Mouse (Mus musculus) forebrain, embryonic 11.5 days (tissue): Measurements from ENCODE around the gene Spen. TPM values are rescaled to one million over a fixed set of nuclear protein-coding genes. Genes with fewer than 3 reads are reported as not detected.

Source experiments
- ATAC-seq: fragments of 200-750 bp; cut with Nextera tagmentation; replicated peaks from 2 replicates; pipeline ENCODE4 v1.8.0; 2017; ENCODE audit warnings: moderate TSS enrichment; ENCODE audit not compliant: low FRiP score
- DNase-seq: peaks from one replicate; pipeline ENCODE4 v3.0.0-alpha.2; 2017; ENCODE audit warnings: low spot score
- H3K27ac ChIP-seq: fragments of 300-500 bp; sonication (generic); 2 replicates; pipeline ENCODE4 v1.5.1; 2014; ENCODE audit warnings: low read depth, low read length
- H3K27me3 ChIP-seq: fragments of 300-500 bp; sonication (generic); 2 replicates; pipeline ENCODE4 v1.6.1; 2014; ENCODE audit warnings: mild to moderate bottlenecking, low read length, mixed read lengths; ENCODE audit not compliant: control insufficient read depth, insufficient read depth
- H3K36me3 ChIP-seq: fragments of 300-500 bp; sonication (generic); 2 replicates; pipeline ENCODE4 v1.6.1; 2014; ENCODE audit warnings: mild to moderate bottlenecking, low read length, moderate library complexity, mixed read lengths; ENCODE audit not compliant: control insufficient read depth, insufficient read depth
- H3K4me1 ChIP-seq: fragments of 300-500 bp; sonication (generic); replicated peaks from 2 replicates; pipeline ENCODE4 v1.6.1; 2014; ENCODE audit warnings: low read length, mixed read lengths; ENCODE audit not compliant: control insufficient read depth, insufficient read depth
- H3K4me2 ChIP-seq: fragments of 300-500 bp; sonication (generic); 2 replicates; pipeline ENCODE4 v1.6.1; 2014; ENCODE audit warnings: low read depth, mild to moderate bottlenecking, low read length, moderate library complexity, mixed read lengths; ENCODE audit not compliant: severe bottlenecking
- H3K4me3 ChIP-seq: fragments of 300-500 bp; sonication (generic); 2 replicates; pipeline ENCODE4 v1.5.1; 2014; ENCODE audit warnings: low read depth, low read length
- H3K9ac ChIP-seq: fragments of 300-500 bp; sonication (generic); 2 replicates; pipeline ENCODE4 v1.6.1; 2014; ENCODE audit warnings: low read length
- H3K9me3 ChIP-seq: fragments of 300-500 bp; sonication (generic); 2 replicates; pipeline ENCODE4 v1.6.1; 2016; ENCODE audit warnings: low read length, mixed read lengths; ENCODE audit not compliant: control insufficient read depth
- WGBS: fragments of 180-500 bp; shearing (Covaris S2); extraction: QIAGEN DNeasy Blood & Tissue Kit; methylation state at CpG from one replicate; pipeline ENCODE4 v1.1.7; 2014; 5-methylcytosine and 5-hydroxymethylcytosine counted together
- polyA plus RNA-seq: library from polyadenylated mRNA; unstranded; fragments of >200 nt; fragmentation: Nextera tagmentation; extraction: Ambion mirVana; gene quantifications from 2 replicates; pipeline ENCODE4 v1.2.1, GENCODE M21; 2014

Gene Spen
- polyA plus RNA-seq, 1 experiment from 2014 or later: 17.1 TPM

GRCm38 (mm10) chr4:141425484-141426479 lies 112.6 kb downstream of the Spen start:
- H3K27ac ChIP-seq: no peak overlapping the region
- 3% methylated on average over 34 of the region's 36 CpGs for WGBS
- peaks cover 2% of the 10 kb centered on the region; the same call in 1 of the 2 replicates for H3K27me3 ChIP-seq

GRCm38 (mm10) chr4:141423691-141424431 lies 114.5 kb downstream of the Spen start:
- Histone ChIP-seq H3K9ac (no peak overlapping the region), H3K4me2 (no peak overlapping the region), H3K27ac (no peak overlapping the region), H3K4me1 (peaks cover 6% of the 10 kb centered on the region; the same call in 1 of the 2 replicates), H3K4me3 (no peak overlapping the region), H3K27me3 (peaks cover 2% of the 10 kb centered on the region; the same call in 1 of the 2 replicates), H3K36me3 (no peaks in the 10 kb centered on the region), H3K9me3 (no peaks in the 10 kb centered on the region)
- 89% methylated on average over 13 of the region's 13 CpGs for whole genome bisulfite sequencing
- ATAC-seq (no peak), DNase-seq (no peak)

More at GRCm38 (mm10) chr4:141425484-141426479, 112.6 kb downstream of the Spen start:
- H3K4me2 ChIP-seq: peak overlapping the region; percentile 59
- no peaks in the 10 kb centered on the region for H3K9me3 ChIP-seq
- H3K9ac ChIP-seq: peak overlapping the region; percentile 45
- DNase-seq (peak; percentile 60), ATAC-seq (peak; percentile 83)
- H3K36me3 ChIP-seq: no peaks in the 10 kb centered on the region
- peaks cover 6% of the 10 kb centered on the region; the same call in 1 of the 2 replicates for H3K4me1 ChIP-seq
- peak overlapping the region; percentile 33 for H3K4me3 ChIP-seq

- Histone ChIP-seq H3K36me3 (no peaks in the 10 kb centered on the region), H3K4me3 (no peak overlapping the region), H3K4me2 (no peak overlapping the region), H3K9ac (no peak overlapping the region), H3K9me3 (no peaks in the 10 kb centered on the region), H3K4me1 (peaks cover 6% of the 10 kb centered on the region; the same call in 1 of the 2 replicates), H3K27me3 (peaks cover 2% of the 10 kb centered on the region; the same call in 1 of the 2 replicates), H3K27ac (no peak overlapping the region)
- DNase-seq: no peak
- no peak for ATAC-seq
- WGBS: 78% methylated on average over 5 of the region's 5 CpGs
These were observed 115.1 kb downstream of the Spen start for GRCm38 (mm10) chr4:141423288-141423687.

GRCm38 (mm10) chr4:141422841-141423240 lies 115.6 kb downstream of the Spen start:
- H3K4me2 ChIP-seq: no peak overlapping the region
- ATAC-seq: no peak
- H3K27ac ChIP-seq: no peak overlapping the region
- no peak for DNase-seq
- H3K9me3 ChIP-seq: no peaks in the 10 kb centered on the region
- H3K27me3 ChIP-seq: peaks cover 2% of the 10 kb centered on the region; the same call in 1 of the 2 replicates
- 85% methylated on average over 5 of the region's 5 CpGs for WGBS
- no peak overlapping the region for H3K4me3 ChIP-seq
- peaks cover 6% of the 10 kb centered on the region; the same call in 1 of the 2 replicates for H3K4me1 ChIP-seq
- H3K36me3 ChIP-seq: no peaks in the 10 kb centered on the region
- H3K9ac ChIP-seq: no peak overlapping the region

GRCm38 (mm10) chr4:141421423-141421822 lies 117.0 kb downstream of the Spen start:
- H3K27ac ChIP-seq: no peak overlapping the region
- H3K27me3 ChIP-seq: peaks cover 2% of the 10 kb centered on the region; the same call in 1 of the 2 replicates
- no peak for ATAC-seq
- no peaks in the 10 kb centered on the region for H3K36me3 ChIP-seq
- DNase-seq: no peak
- peaks cover 6% of the 10 kb centered on the region; the same call in 1 of the 2 replicates for H3K4me1 ChIP-seq
- no peak overlapping the region; the same call in 1 of the 2 replicates for H3K9ac ChIP-seq
- WGBS: 70% methylated on average over 14 of the region's 14 CpGs
- H3K9me3 ChIP-seq: no peaks in the 10 kb centered on the region
- H3K4me3 ChIP-seq: no peak overlapping the region
- no peak overlapping the region for H3K4me2 ChIP-seq

GRCm38 (mm10) chr4:141420886-141421285 lies 117.5 kb downstream of the Spen start:
- H3K4me3 ChIP-seq: no peak overlapping the region
- no peak for ATAC-seq
- no peak overlapping the region for H3K27ac ChIP-seq
- H3K27me3 ChIP-seq: peaks cover 2% of the 10 kb centered on the region; the same call in 1 of the 2 replicates
- H3K9me3 ChIP-seq: no peaks in the 10 kb centered on the region
- H3K4me1 ChIP-seq: peaks cover 5% of the 10 kb centered on the region; the same call in 1 of the 2 replicates
- 61% methylated on average over 9 of the region's 9 CpGs for WGBS
- no peak overlapping the region for H3K4me2 ChIP-seq
- H3K36me3 ChIP-seq: no peaks in the 10 kb centered on the region
- DNase-seq: no peak
- no peak overlapping the region for H3K9ac ChIP-seq

GRCm38 (mm10) chr4:141420192-141420829 lies 118.1 kb downstream of the Spen start, which contains the start of gene Hspb7:
Gene Hspb7, plus strand, starts transcription at chr4:141420779.
- Histone ChIP-seq H3K4me1 (0 out of 2 replicates have a peak, but pooled peaks cover under 1% of the 10 kb centered on the region), H3K4me3 (no peak within 1 kb of the TSS), H3K4me2 (no peak within 1 kb of the TSS), H3K27ac (no peak within 1 kb of the TSS), H3K9ac (no peak within 1 kb of the TSS; the same call in 1 of the 2 replicates), H3K36me3 (no peaks in the 10 kb centered on the region), H3K9me3 (no peaks in the 10 kb centered on the region), H3K27me3 (peaks cover 2% of the 10 kb centered on the region; the same call in 1 of the 2 replicates)
- no peak for ATAC-seq
- DNase-seq: no peak
- 65% methylated on average over 9 of the region's 9 CpGs for WGBS
